Mouse (Mus musculus) brain, embryonic 18.5 days (tissue): ENCODE data around the gene Gusb.
"Not testable (repeated sequence)": the region's sequence is repeated elsewhere in the genome, so short reads cannot be mapped to it uniquely, and the experiment has no call there.

Experiments
- DNase-seq: peaks from one replicate; pipeline ENCODE4 v3.0.0-alpha.2; 2012; ENCODE audit warnings: low read depth, low spot score

The Gusb gene

GRCm38 (mm10) chr5:129974866-129975311 is 28.0 kb downstream of the Gusb start:
- no peak for DNase-seq

- no peak for DNase-seq
Measured at GRCm38 (mm10) chr5:129974354-129974753, 28.5 kb downstream of the Gusb start.

- DNase-seq = no peak
Measured at GRCm38 (mm10) chr5:129971491-129971890, 31.4 kb downstream of the Gusb start.

- DNase-seq = no peak
Measured at GRCm38 (mm10) chr5:129968417-129968816, 34.4 kb downstream of the Gusb start.

GRCm38 (mm10) chr5:129966448-129966847 is 36.4 kb downstream of the Gusb start:
- no peak for DNase-seq

GRCm38 (mm10) chr5:129963224-129963623 is 39.6 kb downstream of the Gusb start:
- DNase-seq = no peak

GRCm38 (mm10) chr5:129955792-129956191 is 47.1 kb downstream of the Gusb start:
- DNase-seq = no peak

GRCm38 (mm10) chr5:129954473-129955254 is 48.2 kb downstream of the Gusb start:
- no peak for DNase-seq

GRCm38 (mm10) chr5:129952143-129952542 is 50.7 kb downstream of the Gusb start:
- DNase-seq = no peak

GRCm38 (mm10) chr5:129947528-129948033 is 55.3 kb downstream of the Gusb start:
- no peak for DNase-seq

- DNase-seq = no peak
Measured at GRCm38 (mm10) chr5:129943402-129943801, 59.4 kb downstream of the Gusb start.

- not testable (repeated sequence) for DNase-seq
Measured at GRCm38 (mm10) chr5:129942073-129942939, 60.5 kb downstream of the Gusb start.

GRCm38 (mm10) chr5:129941495-129942045 is 61.3 kb downstream of the Gusb start, which contains the start of gene Vkorc1l1:
Gene Vkorc1l1 (plus strand): TSS chr5:129941970.
- DNase-seq = peak; percentile 97

- DNase-seq = no peak
Measured at GRCm38 (mm10) chr5:129940736-129941494, 61.9 kb downstream of the Gusb start.

- DNase-seq = no peak
Measured at GRCm38 (mm10) chr5:129940281-129940680, 62.6 kb downstream of the Gusb start.
